Comparison of ENCODE assay signal across 22 mouse cellular contexts in genomic region chr4:132920171-132920570, GRCm38 (mm10). TPM values are rescaled to one million over a fixed set of nuclear protein-coding genes. Genes with fewer than 3 reads are reported as not detected.
DNase-seq lines count a peak whose midpoint lies in the region; ATAC-seq and TF ChIP-seq lines count a peak whose summit lies in the region.
"Had no signal": no experiment of that assay in that cellular context is flagged by ENCODE, and none has a peak within 500 bp of the region (broad histone marks: within the 10 kb centered on the region; RNA-seq: fewer than 3 reads in every experiment).

No protein-coding gene starts in this region.

- no peak for ATAC-seq in liver, embryonic 13.5 days (ENCODE audit: low read depth)
- ATAC-seq in liver, embryonic 16.5 days (ENCODE audit: low read depth): no peak
- ATAC-seq: activated CD4-positive, CD25-positive, alpha-beta regulatory T cell, adult 4 months; CD4-positive, CD25-positive, alpha-beta regulatory T cell, adult 4 months; forebrain, embryonic 13.5 days; forebrain, postnatal 0 days; Patski had no signal

- no peak overlapping the region for H3K9ac ChIP-seq in liver, embryonic 13.5 days
- H3K9ac ChIP-seq in liver, embryonic 16.5 days (ENCODE audit: low read depth, low read length): no peak overlapping the region
- H3K9ac ChIP-seq: forebrain, embryonic 13.5 days; forebrain, postnatal 0 days; heart, embryonic 12.5 days; hindbrain, embryonic 14.5 days had no signal

- H3K4me2 ChIP-seq in liver, embryonic 13.5 days: no peak overlapping the region
- no peak overlapping the region for H3K4me2 ChIP-seq in liver, embryonic 16.5 days (ENCODE audit: low read depth, low read length)
- H3K4me2 ChIP-seq: forebrain, embryonic 13.5 days; heart, embryonic 12.5 days; hindbrain, embryonic 14.5 days had no signal

- no peaks in the 10 kb centered on the region for H3K9me3 ChIP-seq in liver, embryonic 13.5 days (replicated peaks)
- no peaks in the 10 kb centered on the region for H3K9me3 ChIP-seq in liver, embryonic 16.5 days (replicated peaks; ENCODE audit: control insufficient read depth, low read length)
- H3K9me3 ChIP-seq: embryonic facial prominence, embryonic 10.5 days; forebrain, embryonic 13.5 days; G1E; heart, embryonic 12.5 days; hindbrain, embryonic 10.5 days had no signal

- TF ChIP-seq POLR2A in embryonic fibroblast, embryonic 13.5 days (IDR thresholded peaks at IDR 0.05; ENCODE audit: low read depth, low read length): no peak
- no peak for TF ChIP-seq POLR2A in cerebellum, adult 2 months (IDR thresholded peaks at IDR 0.05; ENCODE audit: borderline replicate concordance, insufficient read depth, low read length)

- no peak for TF ChIP-seq CTCF in embryonic fibroblast, embryonic 13.5 days (IDR thresholded peaks at IDR 0.05; ENCODE audit: borderline replicate concordance, insufficient read depth, low read length)
- no peak for TF ChIP-seq CTCF in cerebellum, adult 2 months (IDR thresholded peaks at IDR 0.05; ENCODE audit: borderline replicate concordance, insufficient read depth, low read depth, low read length)

- peaks cover 37% of the 10 kb centered on the region for H3K36me3 ChIP-seq in liver, embryonic 13.5 days
- peaks cover 7% of the 10 kb centered on the region for H3K36me3 ChIP-seq in liver, embryonic 16.5 days (ENCODE audit: control insufficient read depth, insufficient read depth)

- intact Hi-C loops in left cerebral cortex, postnatal 36 days (cut with DNase I): loop anchor here (5.0 kb wide), 2 partner anchors 38 to 78 kb away; partner anchors contain the start of genes Ppp1r8 and Stx12

- DNase-seq in liver, embryonic 13.5 days: no peak
- DNase-seq in liver: no peak
- DNase-seq in 416B (ENCODE audit: low read depth): peak; percentile 25
- DNase-seq in cerebellum, adult 2 months: no peak
- no peak for DNase-seq in left cerebral cortex, postnatal 36 days (ENCODE audit: low spot score in 2 of 2)
- DNase-seq: adrenal gland, postnatal 14 days; cerebellum, adult 18-20 months; cerebellum, postnatal 10 days; forebrain, postnatal 0 days; gastrocnemius, adult 2 months; gastrocnemius, postnatal 25 days had no signal

- H3K27ac ChIP-seq in liver, embryonic 13.5 days: peak overlapping the region; percentile 99
- peak overlapping the region; percentile 89 for H3K27ac ChIP-seq in embryonic fibroblast, embryonic 13.5 days (ENCODE audit: insufficient read depth, low read length)
- peak overlapping the region; percentile 42 for H3K27ac ChIP-seq in liver, embryonic 16.5 days (ENCODE audit: low read length)
- H3K27ac ChIP-seq in cerebellum, adult 2 months (ENCODE audit: insufficient read depth, low read length): no peak overlapping the region
- H3K27ac ChIP-seq: embryonic facial prominence, embryonic 10.5 days; forebrain, embryonic 13.5 days; gastrocnemius, adult 2 months; hindbrain, embryonic 10.5 days; hindbrain, embryonic 14.5 days had no signal

- no peak overlapping the region for H3K4me3 ChIP-seq in liver, embryonic 13.5 days (replicated peaks)
- H3K4me3 ChIP-seq in embryonic fibroblast, embryonic 13.5 days (ENCODE audit: insufficient read depth, low read length): no peak overlapping the region
- no peak overlapping the region for H3K4me3 ChIP-seq in liver, embryonic 16.5 days (ENCODE audit: low read depth, low read length)
- H3K4me3 ChIP-seq in cerebellum, adult 2 months (replicated peaks; ENCODE audit: insufficient read depth, low read depth, low read length): no peak overlapping the region
- H3K4me3 ChIP-seq: embryonic facial prominence, embryonic 10.5 days; forebrain, embryonic 13.5 days; gastrocnemius, adult 2 months; heart, embryonic 12.5 days; hindbrain, embryonic 10.5 days had no signal

- H3K4me1 ChIP-seq in liver, embryonic 13.5 days (replicated peaks): peaks cover 39% of the 10 kb centered on the region
- H3K4me1 ChIP-seq in embryonic fibroblast, embryonic 13.5 days (ENCODE audit: control insufficient read depth, insufficient read depth, low read length): peaks cover 4% of the 10 kb centered on the region
- peaks cover 17% of the 10 kb centered on the region for H3K4me1 ChIP-seq in liver, embryonic 16.5 days (ENCODE audit: control insufficient read depth, low read depth, low read length)
- H3K4me1 ChIP-seq in cerebellum, adult 2 months (ENCODE audit: control insufficient read depth, insufficient read depth, low read length): no peaks in the 10 kb centered on the region

- no peaks in the 10 kb centered on the region for H3K27me3 ChIP-seq in liver, embryonic 13.5 days
- H3K27me3 ChIP-seq in liver, embryonic 16.5 days (ENCODE audit: control insufficient read depth, insufficient read depth, low read depth, low read length): no peaks in the 10 kb centered on the region
- no peaks in the 10 kb centered on the region for H3K27me3 ChIP-seq in cerebellum, adult 2 months (ENCODE audit: control insufficient read depth, insufficient read depth, low read length)
- H3K27me3 ChIP-seq: forebrain, embryonic 13.5 days; heart, embryonic 12.5 days; Patski had no signal

- 77% methylated on average over 4 of the region's 4 CpGs for WGBS in liver, embryonic 13.5 days (ENCODE audit: insufficient replicate concordance)
- WGBS in liver, embryonic 16.5 days (ENCODE audit: insufficient replicate concordance): 78% methylated on average over 4 of the region's 4 CpGs
- WGBS in cerebellum, adult 2 months: 89% methylated on average over 4 of the region's 4 CpGs

RNA-seq across cellular contexts. Expression of gene Fam76a, which starts 2.2 kb away (rescaled TPM):
- 25.1 and 25.9 TPM in 2 replicates for polyA plus RNA-seq in liver, embryonic 13.5 days (2015; fragmentation: Nextera tagmentation; extraction: Ambion mirVana)
- 33.5 and 38.8 TPM in 2 replicates for polyA plus RNA-seq in embryonic fibroblast, embryonic 13.5 days (2011; ENCODE audit: insufficient read length, low read depth, missing spikeins)
- 24.6 and 27.7 TPM in 2 replicates for polyA plus RNA-seq in liver, embryonic 16.5 days (2015; fragmentation: Nextera tagmentation; extraction: Ambion mirVana)
- 30.0 and 30.5 TPM in 2 replicates for polyA plus RNA-seq in cerebellum, adult 2 months (2012; rRNA removed)
- total RNA-seq in left cerebral cortex, postnatal 36 days (2021): 10 to 100 TPM; 49.9 to 57.7 TPM

RNA-seq across cellular contexts. Expression of gene Stx12, which starts 35.9 kb away (rescaled TPM):
- 17.6 and 20.5 TPM in 2 replicates for polyA plus RNA-seq in liver, embryonic 13.5 days (2015; fragmentation: Nextera tagmentation; extraction: Ambion mirVana)
- 71.8 and 72.4 TPM in 2 replicates for polyA plus RNA-seq in embryonic fibroblast, embryonic 13.5 days (2011; ENCODE audit: insufficient read length, low read depth, missing spikeins)
- polyA plus RNA-seq in liver, embryonic 16.5 days (2015; fragmentation: Nextera tagmentation; extraction: Ambion mirVana): 15.0 and 17.1 TPM in 2 replicates
- 88.6 and 89.0 TPM in 2 replicates for polyA plus RNA-seq in cerebellum, adult 2 months (2012; rRNA removed)
- 100 to 1,000 TPM in 1 of 2 experiments, 10 to 100 TPM in 1; 96.5 to 101 TPM for total RNA-seq in left cerebral cortex, postnatal 36 days (2021)

RNA-seq across cellular contexts. Expression of gene Fgr, which starts 53.7 kb away (rescaled TPM):
- polyA plus RNA-seq in liver, embryonic 13.5 days (2015; fragmentation: Nextera tagmentation; extraction: Ambion mirVana): 0.47 and 0.65 TPM in 2 replicates
- not detected in 2 replicates for polyA plus RNA-seq in embryonic fibroblast, embryonic 13.5 days (2011; ENCODE audit: insufficient read length, low read depth, missing spikeins)
- polyA plus RNA-seq in liver, embryonic 16.5 days (2015; fragmentation: Nextera tagmentation; extraction: Ambion mirVana): 2.4 and 3.2 TPM in 2 replicates
- 0.32 and 0.38 TPM in 2 replicates for polyA plus RNA-seq in cerebellum, adult 2 months (2012; rRNA removed)
- total RNA-seq in left cerebral cortex, postnatal 36 days (2021): under 1 TPM in 1 of 2 experiments, not detected in 1; 0.17 TPM
- total RNA-seq: forebrain, postnatal 0 days had no signal
- polyA plus RNA-seq: forebrain, embryonic 13.5 days; G1E; hindbrain, embryonic 10.5 days; Patski had no signal
